Comparison of ENCODE assay signal across 13 mouse cellular contexts in the genomic region with DNA sequence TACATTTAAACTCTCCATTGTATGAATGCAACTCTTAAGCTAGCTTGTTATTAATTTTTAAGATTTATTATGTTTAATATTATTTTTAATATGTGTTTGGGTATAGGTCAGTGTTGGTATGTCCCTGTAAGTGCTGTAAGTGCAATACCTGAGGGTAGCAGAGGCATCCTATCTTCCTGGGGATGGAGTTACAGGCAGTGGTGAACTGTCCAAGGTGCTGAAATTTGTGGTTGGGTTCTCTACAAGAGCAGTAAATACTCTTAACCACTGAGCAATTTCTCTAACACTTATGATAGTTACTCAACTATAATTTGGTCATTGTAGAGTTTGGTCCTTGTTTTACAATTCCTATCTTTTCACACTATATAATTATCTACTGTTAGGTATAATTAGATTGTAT.
DNase-seq lines count a peak whose midpoint lies in the region; ATAC-seq and TF ChIP-seq lines count a peak whose summit lies in the region.
"Had no signal": no experiment of that assay in that cellular context is flagged by ENCODE, and none has a peak within 500 bp of the region (broad histone marks: within the 10 kb centered on the region; RNA-seq: fewer than 3 reads in every experiment).

No protein-coding gene starts in this region.

- intact Hi-C loops in left cerebral cortex, postnatal 14 days (cut with DNase I) = no loop called here

- no peaks in the 10 kb centered on the region for H3K36me3 ChIP-seq in liver, adult 2 months (ENCODE audit: control insufficient read depth, insufficient read depth, low read length)
- no peaks in the 10 kb centered on the region for H3K36me3 ChIP-seq in liver, embryonic 11.5 days (ENCODE audit: control insufficient read depth, insufficient read depth, low read length)
- H3K36me3 ChIP-seq: heart, embryonic 12.5 days; lung, embryonic 15.5 days had no signal

- no peaks in the 10 kb centered on the region for H3K4me1 ChIP-seq in liver, adult 2 months (ENCODE audit: control insufficient read depth, insufficient read depth, low read length)
- no peaks in the 10 kb centered on the region for H3K4me1 ChIP-seq in liver, embryonic 11.5 days (replicated peaks; ENCODE audit: control insufficient read depth, insufficient read depth, low read length)
- H3K4me1 ChIP-seq: heart, embryonic 12.5 days; lung, embryonic 15.5 days had no signal

- H3K4me2 ChIP-seq in liver, embryonic 11.5 days = no peak overlapping the region
- H3K4me2 ChIP-seq: heart, embryonic 12.5 days; lung, embryonic 15.5 days had no signal

- no peak overlapping the region for H3K4me3 ChIP-seq in liver, adult 2 months (ENCODE audit: insufficient read depth, low read depth, low read length)
- no peak overlapping the region for H3K4me3 ChIP-seq in liver, embryonic 11.5 days (ENCODE audit: low read depth, low read length)
- H3K4me3 ChIP-seq: heart, embryonic 12.5 days; lung, embryonic 15.5 days had no signal

- TF ChIP-seq CTCF in liver, adult 2 months (IDR thresholded peaks at IDR 0.05; ENCODE audit: low read depth, low read length) = no peak

- H3K27me3 ChIP-seq in liver, adult 2 months (ENCODE audit: control insufficient read depth, insufficient read depth, low read length) = no peaks in the 10 kb centered on the region
- H3K27me3 ChIP-seq in liver, embryonic 11.5 days (replicated peaks; ENCODE audit: control insufficient read depth, insufficient read depth, low read length) = no peaks in the 10 kb centered on the region
- H3K27me3 ChIP-seq: heart, embryonic 12.5 days; lung, embryonic 15.5 days had no signal

- H3K79me2 ChIP-seq in liver, adult 2 months (ENCODE audit: control insufficient read depth, insufficient read depth, low read length) = no peaks in the 10 kb centered on the region

- no peak for TF ChIP-seq POLR2A in liver, adult 2 months (IDR thresholded peaks at IDR 0.05; ENCODE audit: extremely low read depth, insufficient read depth, low read length)

- ATAC-seq in liver, embryonic 11.5 days (replicated peaks; ENCODE audit: low FRiP score) = no peak
- ATAC-seq: forebrain, postnatal 0 days had no signal

- no peak overlapping the region for H3K9ac ChIP-seq in liver, adult 2 months (ENCODE audit: low read depth, low read length)
- H3K9ac ChIP-seq in liver, embryonic 11.5 days (ENCODE audit: low read depth, low read length) = no peak overlapping the region
- H3K9ac ChIP-seq: forebrain, postnatal 0 days; heart, embryonic 12.5 days; lung, embryonic 15.5 days had no signal

- peak; percentile 47 for DNase-seq in adrenal gland, postnatal 14 days
- no peak for DNase-seq in adrenal gland, adult 18-20 months (ENCODE audit: low spot score in 2 of 2)
- DNase-seq in liver, adult 2 months (ENCODE audit: extremely low read depth, low read depth, low spot score) = peak; percentile 26
- no peak for DNase-seq in liver, embryonic 11.5 days (ENCODE audit: low spot score)
- peak; percentile 51 for DNase-seq in R1 (ENCODE audit: low read depth, low spot score)
- DNase-seq in induced T-regulatory cell, adult 2 months (ENCODE audit: low read depth) = peak; percentile 2
- no peak for DNase-seq in left cerebral cortex, postnatal 14 days (ENCODE audit: low spot score in 2 of 2)
- no peak for DNase-seq in T-cell, adult 2 months (ENCODE audit: low spot score)
- DNase-seq: B cell, adult 2 months; cerebellum, postnatal 25 days; forebrain, postnatal 0 days had no signal

- H3K27ac ChIP-seq in liver, adult 2 months (replicated peaks; ENCODE audit: insufficient read depth, low read depth, low read length) = no peak overlapping the region
- H3K27ac ChIP-seq in liver, embryonic 11.5 days (ENCODE audit: low read depth, low read length) = no peak overlapping the region
- H3K27ac ChIP-seq: lung, embryonic 15.5 days had no signal

- H3K9me3 ChIP-seq in liver, embryonic 11.5 days (ENCODE audit: control insufficient read depth, low read length) = no peaks in the 10 kb centered on the region
- H3K9me3 ChIP-seq: lung, embryonic 15.5 days had no signal

Comparison
In these comparisons a context has a peak if more than half of its experiments do, and no peak if none do; other contexts are left out.
1. DNase-seq: peak in adrenal gland, postnatal 14 days (single experiment), liver, adult 2 months (single experiment), R1 (single experiment) and induced T-regulatory cell, adult 2 months (single experiment); none in adrenal gland, adult 18-20 months (0 of 2), liver, embryonic 11.5 days (single experiment), left cerebral cortex, postnatal 14 days (0 of 2) and T-cell, adult 2 months (single experiment).